Mouse (Mus musculus) thymus, postnatal 36 days (tissue): ENCODE measurements around the gene Siae.

Experiments
- DNase-seq, 2 experiments: peaks; one replicate each; pipeline ENCODE4 v3.0.0; 2022; ENCODE audit warnings: mixed read lengths in 2 of 2

Siae gene

DNA sequence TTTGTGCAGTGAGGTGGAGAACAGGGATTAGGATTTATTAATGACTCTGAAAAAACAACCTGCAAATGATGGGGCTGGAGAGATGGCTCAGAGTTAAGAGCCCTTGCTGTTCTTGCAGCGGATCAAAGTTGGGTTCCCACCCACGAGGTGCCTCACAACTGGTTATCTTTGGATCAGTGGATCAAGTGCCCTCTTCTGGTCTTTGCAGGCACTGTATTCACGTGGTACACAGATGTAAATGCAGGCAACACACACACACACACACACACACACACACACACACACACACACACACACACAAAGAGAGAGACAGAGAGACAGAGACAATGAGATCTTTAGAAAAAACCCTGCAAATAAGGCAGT, 132.4 kb downstream of the Siae start:
- DNase-seq = no peak

GRCm38 (mm10) chr9:37689970-37690686, 134.6 kb downstream of the Siae start:
- DNase-seq = no peak
